Mouse (Mus musculus): ENCODE measurements around the gene Emc10. TPM values are rescaled to one million over a fixed set of nuclear protein-coding genes. Genes with fewer than 3 reads are reported as not detected.
A peak's percentile ranks its signal among the peaks of the same experiment; 100 is the strongest.

Gene Emc10
- polyA plus RNA-seq, 1 experiment = 406 TPM

DNA sequence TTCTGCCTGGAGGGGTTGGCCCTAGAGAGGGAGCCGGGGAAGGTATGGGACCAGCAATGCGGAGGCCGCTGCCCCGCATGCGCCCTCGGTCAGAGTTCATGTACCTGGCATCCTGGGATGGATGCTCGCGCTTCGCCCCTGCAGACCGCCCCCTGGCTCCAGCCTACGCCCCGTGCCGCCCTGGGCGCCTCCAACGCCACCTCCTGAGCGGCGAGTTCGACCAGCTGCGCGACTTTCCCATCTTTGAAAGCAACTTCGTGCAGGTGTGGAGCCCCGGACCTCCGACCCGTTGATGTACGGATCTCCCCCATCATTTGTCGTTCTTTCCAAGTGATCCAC, 411 bp upstream of the Emc10 start:
- 3% methylated on average over 26 of the region's 26 CpGs for WGBS
- TF ChIP-seq CTCF (IDR thresholded peaks at IDR 0.05; ENCODE audit: borderline replicate concordance, control insufficient read depth, extremely low read depth, insufficient read depth, low read length, poor library complexity) (no peak), POLR2A (IDR thresholded peaks at IDR 0.05; ENCODE audit: control insufficient read depth, extremely low read depth, insufficient read depth, low read length, poor library complexity) (no peak)

GRCm38 (mm10) chr7:44495086-44495485, 1.2 kb downstream of the Emc10 start:
- 93% methylated on average over 7 of the region's 7 CpGs for WGBS
- peaks cover 22% of the 10 kb centered on the region for H3K4me1 ChIP-seq (replicated peaks; ENCODE audit: control insufficient read depth, insufficient read depth, low read length)
- TF ChIP-seq CTCF (IDR thresholded peaks at IDR 0.05; ENCODE audit: borderline replicate concordance, control insufficient read depth, extremely low read depth, insufficient read depth, low read length, poor library complexity) (no peak), POLR2A (IDR thresholded peaks at IDR 0.05; ENCODE audit: control insufficient read depth, extremely low read depth, insufficient read depth, low read length, poor library complexity) (no peak)
- no peak for DNase-seq
- no peaks in the 10 kb centered on the region for H3K36me3 ChIP-seq (ENCODE audit: control insufficient read depth, insufficient read depth, low read length)
- H3K27ac ChIP-seq (ENCODE audit: control insufficient read depth, insufficient read depth, low read length) = no peak overlapping the region
- no peaks in the 10 kb centered on the region for H3K27me3 ChIP-seq (ENCODE audit: control insufficient read depth, insufficient read depth, low read length)
- no peak overlapping the region for H3K4me3 ChIP-seq (ENCODE audit: control insufficient read depth, insufficient read depth, low read length)

More for the DNA sequence above, 411 bp upstream of the Emc10 start:
- H3K4me3 ChIP-seq (ENCODE audit: control insufficient read depth, insufficient read depth, low read length) = peak overlapping the region; percentile 73
- no peaks in the 10 kb centered on the region for H3K27me3 ChIP-seq (ENCODE audit: control insufficient read depth, insufficient read depth, low read length)
- H3K36me3 ChIP-seq (ENCODE audit: control insufficient read depth, insufficient read depth, low read length) = no peaks in the 10 kb centered on the region
- peak overlapping the region; percentile 42 for H3K27ac ChIP-seq (ENCODE audit: control insufficient read depth, insufficient read depth, low read length)
- H3K4me1 ChIP-seq (replicated peaks; ENCODE audit: control insufficient read depth, insufficient read depth, low read length) = peaks cover 17% of the 10 kb centered on the region
- DNase-seq = no peak

GRCm38 (mm10) chr7:44494681-44495080, 1.6 kb downstream of the Emc10 start:
- Histone ChIP-seq H3K27me3 (ENCODE audit: control insufficient read depth, insufficient read depth, low read length) (no peaks in the 10 kb centered on the region), H3K4me1 (replicated peaks; ENCODE audit: control insufficient read depth, insufficient read depth, low read length) (peaks cover 26% of the 10 kb centered on the region), H3K36me3 (ENCODE audit: control insufficient read depth, insufficient read depth, low read length) (no peaks in the 10 kb centered on the region), H3K27ac (ENCODE audit: control insufficient read depth, insufficient read depth, low read length) (no peak overlapping the region), H3K4me3 (ENCODE audit: control insufficient read depth, insufficient read depth, low read length) (no peak overlapping the region)
- 96% methylated on average over 12 of the region's 12 CpGs for WGBS
- TF ChIP-seq CTCF (IDR thresholded peaks at IDR 0.05; ENCODE audit: borderline replicate concordance, control insufficient read depth, extremely low read depth, insufficient read depth, low read length, poor library complexity) (no peak), POLR2A (IDR thresholded peaks at IDR 0.05; ENCODE audit: control insufficient read depth, extremely low read depth, insufficient read depth, low read length, poor library complexity) (no peak)
- no peak for DNase-seq

DNA sequence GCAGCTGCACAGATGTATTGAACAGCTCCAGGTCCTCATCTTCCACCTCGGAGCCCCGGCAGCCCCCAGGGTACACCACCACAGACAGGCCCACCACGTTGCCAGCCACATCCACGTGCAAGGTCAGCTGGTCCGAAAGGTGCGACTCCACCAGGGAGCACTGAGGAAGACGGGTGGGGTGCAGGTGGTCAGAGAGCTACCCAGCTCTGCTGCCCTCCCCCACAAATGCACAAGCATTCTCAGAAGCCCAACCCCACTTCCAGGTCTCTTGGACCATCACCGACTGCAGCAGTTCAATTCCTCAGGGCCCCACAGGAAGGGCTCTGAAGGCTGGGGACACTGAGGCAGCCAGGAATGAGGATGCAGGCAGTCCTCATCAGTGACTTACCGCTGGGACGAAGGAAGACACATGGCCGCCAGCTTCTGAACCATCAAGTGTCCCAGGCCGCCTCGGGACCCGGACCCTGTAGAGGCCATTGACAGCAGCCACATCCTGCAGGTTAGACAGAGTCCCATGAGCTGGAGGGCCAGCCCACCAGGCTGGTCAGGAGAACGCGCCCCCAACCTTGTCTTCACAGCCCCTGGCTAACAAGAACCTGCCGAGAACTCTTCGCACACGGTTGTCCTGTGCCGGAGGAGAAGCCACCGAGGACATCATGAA, 4.0 kb downstream of the Emc10 start:
- DNase-seq = no peak
- 95% methylated on average over 21 of the region's 21 CpGs for WGBS
- Histone ChIP-seq H3K36me3 (ENCODE audit: control insufficient read depth, insufficient read depth, low read length) (no peaks in the 10 kb centered on the region; the same call in 1 of the 2 replicates), H3K27ac (ENCODE audit: control insufficient read depth, insufficient read depth, low read length) (no peak overlapping the region), H3K4me1 (replicated peaks; ENCODE audit: control insufficient read depth, insufficient read depth, low read length) (peaks cover 27% of the 10 kb centered on the region), H3K4me3 (ENCODE audit: control insufficient read depth, insufficient read depth, low read length) (no peak overlapping the region), H3K27me3 (ENCODE audit: control insufficient read depth, insufficient read depth, low read length) (no peaks in the 10 kb centered on the region)
- TF ChIP-seq CTCF (IDR thresholded peaks at IDR 0.05; ENCODE audit: borderline replicate concordance, control insufficient read depth, extremely low read depth, insufficient read depth, low read length, poor library complexity) (no peak), POLR2A (IDR thresholded peaks at IDR 0.05; ENCODE audit: control insufficient read depth, extremely low read depth, insufficient read depth, low read length, poor library complexity) (no peak)

GRCm38 (mm10) chr7:44491391-44491790, 4.9 kb downstream of the Emc10 start:
- no peak for DNase-seq
- Histone ChIP-seq H3K27me3 (ENCODE audit: control insufficient read depth, insufficient read depth, low read length) (no peaks in the 10 kb centered on the region), H3K36me3 (ENCODE audit: control insufficient read depth, insufficient read depth, low read length) (no peaks in the 10 kb centered on the region; the same call in 1 of the 2 replicates), H3K4me1 (replicated peaks; ENCODE audit: control insufficient read depth, insufficient read depth, low read length) (peaks cover 23% of the 10 kb centered on the region), H3K4me3 (ENCODE audit: control insufficient read depth, insufficient read depth, low read length) (no peak overlapping the region), H3K27ac (ENCODE audit: control insufficient read depth, insufficient read depth, low read length) (no peak overlapping the region)
- TF ChIP-seq POLR2A (IDR thresholded peaks at IDR 0.05; ENCODE audit: control insufficient read depth, extremely low read depth, insufficient read depth, low read length, poor library complexity) (no peak), CTCF (IDR thresholded peaks at IDR 0.05; ENCODE audit: borderline replicate concordance, control insufficient read depth, extremely low read depth, insufficient read depth, low read length, poor library complexity) (no peak)
- over 99% methylated on average over 5 of the region's 5 CpGs for WGBS

GRCm38 (mm10) chr7:44490281-44490680, 6.0 kb downstream of the Emc10 start:
- H3K27me3 ChIP-seq (ENCODE audit: control insufficient read depth, insufficient read depth, low read length) = no peaks in the 10 kb centered on the region
- H3K4me3 ChIP-seq (ENCODE audit: control insufficient read depth, insufficient read depth, low read length) = no peak overlapping the region
- peak overlapping the region; percentile 43; the same call in 1 of the 2 replicates for H3K27ac ChIP-seq (ENCODE audit: control insufficient read depth, insufficient read depth, low read length)
- H3K4me1 ChIP-seq (replicated peaks; ENCODE audit: control insufficient read depth, insufficient read depth, low read length) = peaks cover 16% of the 10 kb centered on the region; the same call in 1 of the 2 replicates
- H3K36me3 ChIP-seq (ENCODE audit: control insufficient read depth, insufficient read depth, low read length) = no peaks in the 10 kb centered on the region; the same call in 1 of the 2 replicates
- WGBS = 52% methylated on average over 4 of the region's 4 CpGs
- DNase-seq = no peak
- no peak for TF ChIP-seq CTCF (IDR thresholded peaks at IDR 0.05; ENCODE audit: borderline replicate concordance, control insufficient read depth, extremely low read depth, insufficient read depth, low read length, poor library complexity)
- TF ChIP-seq POLR2A (IDR thresholded peaks at IDR 0.05; ENCODE audit: control insufficient read depth, extremely low read depth, insufficient read depth, low read length, poor library complexity) = no peak
